Mouse (Mus musculus) forebrain, embryonic 16.5 days (tissue): ENCODE results near the gene Tktl1. TPM values are rescaled to one million over a fixed set of nuclear protein-coding genes. Genes with fewer than 3 reads are reported as not detected.
"Not testable (repeated sequence)": the region's sequence is repeated elsewhere in the genome, so short reads cannot be mapped to it uniquely, and the experiment has no call there.

Source experiments
- ATAC-seq: fragments of 200-750 bp; cut with Nextera tagmentation; 2 replicates; pipeline ENCODE4 v1.8.0; 2017; ENCODE audit warnings: mild to moderate bottlenecking, moderate library complexity
- H3K27ac ChIP-seq: fragments of 300-500 bp; sonication (generic); 2 replicates; pipeline ENCODE4 v1.5.1; 2014; ENCODE audit warnings: low read length, control low read depth
- H3K27me3 ChIP-seq: fragments of 300-500 bp; sonication (generic); replicated peaks from 2 replicates; pipeline ENCODE4 v1.6.1; 2014; ENCODE audit warnings: low read length; ENCODE audit not compliant: control insufficient read depth, insufficient read depth
- H3K36me3 ChIP-seq: fragments of 300-500 bp; sonication (generic); 2 replicates; pipeline ENCODE4 v1.6.1; 2014; ENCODE audit not compliant: control insufficient read depth, insufficient read depth
- H3K4me1 ChIP-seq: fragments of 300-500 bp; sonication (generic); replicated peaks from 2 replicates; pipeline ENCODE4 v1.6.1; 2014; ENCODE audit warnings: low read length; ENCODE audit not compliant: control insufficient read depth, insufficient read depth
- H3K4me2 ChIP-seq: fragments of 300-500 bp; sonication (generic); 2 replicates; pipeline ENCODE4 v1.6.1; 2014; ENCODE audit warnings: mild to moderate bottlenecking, low read length, control low read depth
- H3K4me3 ChIP-seq: fragments of 300-500 bp; sonication (generic); replicated peaks from 2 replicates; pipeline ENCODE4 v1.5.1; 2014; ENCODE audit warnings: mild to moderate bottlenecking, low read length, control low read depth
- H3K9ac ChIP-seq: fragments of 300-500 bp; sonication (generic); replicated peaks from 2 replicates; pipeline ENCODE4 v1.6.1; 2014; ENCODE audit warnings: low read depth, low read length, control low read depth
- H3K9me3 ChIP-seq: fragments of 300-500 bp; sonication (generic); 2 replicates; pipeline ENCODE4 v1.6.1; 2016; ENCODE audit warnings: low read length; ENCODE audit not compliant: control insufficient read depth
- WGBS: fragments of 180-500 bp; shearing (Covaris S2); extraction: QIAGEN DNeasy Blood & Tissue Kit; methylation state at CpG from one replicate; pipeline ENCODE4 v1.1.7; 2014; 5-methylcytosine and 5-hydroxymethylcytosine counted together
- polyA plus RNA-seq: library from polyadenylated mRNA; unstranded; fragments of >200 nt; fragmentation: Nextera tagmentation; extraction: Ambion mirVana; gene quantifications from 2 replicates; pipeline ENCODE4 v1.2.1, GENCODE M21; 2015

The Tktl1 gene
- 0.10 TPM in 1 of 2 replicates, not detected in the other for polyA plus RNA-seq

- no peak within 1 kb of the TSS for H3K4me2 ChIP-seq
- 89% methylated on average over 17 of the region's 17 CpGs for WGBS
- no peaks in the 10 kb centered on the region for H3K9me3 ChIP-seq
- no peak within 1 kb of the TSS for H3K4me3 ChIP-seq
- H3K36me3 ChIP-seq, result no peaks in the 10 kb centered on the region
- no peak within 1 kb of the TSS for H3K27ac ChIP-seq
- H3K4me1 ChIP-seq, result no peaks in the 10 kb centered on the region
- H3K9ac ChIP-seq, result no peak within 1 kb of the TSS
- no peaks in the 10 kb centered on the region for H3K27me3 ChIP-seq
- ATAC-seq, result no peak
Observed at GRCm38 (mm10) chrX:74176959-74177358, at the start of gene Tktl1. Gene Tktl1 (plus strand): TSS chrX:74177259.

GRCm38 (mm10) chrX:74135263-74135662 lies 41.8 kb upstream of the Tktl1 start, which contains the start of gene Mecp2:
Gene Mecp2 (minus strand): TSS chrX:74135363.
- H3K4me1 ChIP-seq, ATAC-seq, H3K36me3 ChIP-seq, H3K9ac ChIP-seq, H3K4me3 ChIP-seq, H3K27ac ChIP-seq, H3K27me3 ChIP-seq, H3K4me2 ChIP-seq, H3K9me3 ChIP-seq: not testable (repeated sequence)
- WGBS, result 36% methylated on average over 1 of the region's 1 CpGs

GRCm38 (mm10) chrX:74167738-74168137 lies 9.3 kb upstream of the Tktl1 start, which contains the start of gene Tex28:
Gene Tex28 (minus strand): TSS chrX:74167838.
- 85% methylated on average over 1 of the region's 1 CpGs for WGBS
- Histone ChIP-seq H3K9me3 (no peaks in the 10 kb centered on the region), H3K36me3 (no peaks in the 10 kb centered on the region), H3K27ac (no peak within 1 kb of the TSS), H3K9ac (no peak within 1 kb of the TSS), H3K27me3 (no peaks in the 10 kb centered on the region), H3K4me2 (no peak within 1 kb of the TSS), H3K4me3 (no peak within 1 kb of the TSS), H3K4me1 (no peaks in the 10 kb centered on the region)
- ATAC-seq, result no peak

- Histone ChIP-seq H3K36me3 (no peaks in the 10 kb centered on the region), H3K4me1 (no peaks in the 10 kb centered on the region), H3K27ac (no peak overlapping the region), H3K9me3 (no peaks in the 10 kb centered on the region), H3K27me3 (no peaks in the 10 kb centered on the region), H3K9ac (no peak overlapping the region), H3K4me2 (no peak overlapping the region), H3K4me3 (no peak overlapping the region)
- 92% methylated on average over 2 of the region's 2 CpGs for WGBS
- ATAC-seq, result no peak
Observed at GRCm38 (mm10) chrX:74203556-74203955, 26.5 kb downstream of the Tktl1 start.

GRCm38 (mm10) chrX:74218496-74218895 lies 41.4 kb downstream of the Tktl1 start:
- Histone ChIP-seq H3K4me1 (no peaks in the 10 kb centered on the region), H3K9ac (no peak overlapping the region), H3K27ac (no peak overlapping the region), H3K36me3 (no peaks in the 10 kb centered on the region), H3K9me3 (no peaks in the 10 kb centered on the region), H3K27me3 (no peaks in the 10 kb centered on the region), H3K4me2 (no peak overlapping the region), H3K4me3 (no peak overlapping the region)
- WGBS, result 95% methylated on average over 4 of the region's 4 CpGs
- no peak for ATAC-seq

- H3K36me3 ChIP-seq, result peaks cover 3% of the 10 kb centered on the region; the same call in 1 of the 2 replicates
- H3K27ac ChIP-seq, result no peak overlapping the region; the same call in 1 of the 2 replicates
- H3K4me2 ChIP-seq, result no peak overlapping the region
- WGBS, result 68% methylated on average over 13 of the region's 13 CpGs
- no peaks in the 10 kb centered on the region for H3K4me1 ChIP-seq
- no peak overlapping the region for H3K9ac ChIP-seq
- no peaks in the 10 kb centered on the region for H3K27me3 ChIP-seq
- H3K9me3 ChIP-seq, result no peaks in the 10 kb centered on the region
- no peak for ATAC-seq
- no peak overlapping the region for H3K4me3 ChIP-seq
Observed at GRCm38 (mm10) chrX:74219449-74219848, 42.4 kb downstream of the Tktl1 start.

GRCm38 (mm10) chrX:74220099-74220498 lies 43.0 kb downstream of the Tktl1 start:
- H3K4me3 ChIP-seq, H3K36me3 ChIP-seq, H3K9me3 ChIP-seq, H3K4me2 ChIP-seq, H3K27ac ChIP-seq, H3K4me1 ChIP-seq, H3K27me3 ChIP-seq, H3K9ac ChIP-seq: not testable (repeated sequence)
- WGBS, result 40% methylated on average over 1 of the region's 1 CpGs
- peak; percentile 15; the same call in 1 of the 2 replicates for ATAC-seq

GRCm38 (mm10) chrX:74230038-74230437 lies 53.0 kb downstream of the Tktl1 start:
- no peak for ATAC-seq
- Histone ChIP-seq H3K4me1 (no peaks in the 10 kb centered on the region), H3K4me3 (no peak overlapping the region), H3K9ac (no peak overlapping the region), H3K27ac (no peak overlapping the region), H3K36me3 (peaks cover 23% of the 10 kb centered on the region), H3K27me3 (no peaks in the 10 kb centered on the region), H3K9me3 (no peaks in the 10 kb centered on the region), H3K4me2 (no peak overlapping the region)
- 72% methylated on average over 1 of the region's 1 CpGs for WGBS

GRCm38 (mm10) chrX:74233196-74233595 lies 56.1 kb downstream of the Tktl1 start:
- ATAC-seq, result no peak
- H3K4me1 ChIP-seq, result no peaks in the 10 kb centered on the region
- H3K27ac ChIP-seq, result no peak overlapping the region
- peaks cover 26% of the 10 kb centered on the region; the same call in 1 of the 2 replicates for H3K36me3 ChIP-seq
- WGBS, result 93% methylated on average over 5 of the region's 5 CpGs
- H3K9ac ChIP-seq, result no peak overlapping the region
- H3K27me3 ChIP-seq, result no peaks in the 10 kb centered on the region
- H3K4me3 ChIP-seq, result no peak overlapping the region
- H3K9me3 ChIP-seq, result no peaks in the 10 kb centered on the region
- H3K4me2 ChIP-seq, result no peak overlapping the region

GRCm38 (mm10) chrX:74240332-74240731 lies 63.3 kb downstream of the Tktl1 start:
- H3K9me3 ChIP-seq, result no peaks in the 10 kb centered on the region
- 95% methylated on average over 4 of the region's 4 CpGs for WGBS
- peaks cover 15% of the 10 kb centered on the region; the same call in 1 of the 2 replicates for H3K36me3 ChIP-seq
- H3K4me1 ChIP-seq, result peaks cover 16% of the 10 kb centered on the region
- no peaks in the 10 kb centered on the region for H3K27me3 ChIP-seq
- ATAC-seq, result no peak
- no peak overlapping the region for H3K9ac ChIP-seq
- no peak overlapping the region for H3K4me2 ChIP-seq
- no peak overlapping the region for H3K27ac ChIP-seq
- H3K4me3 ChIP-seq, result no peak overlapping the region
